Mouse (Mus musculus) CH12F3 (cell line): ENCODE measurements around the gene Crxos.
"Not testable (repeated sequence)": the region's sequence is repeated elsewhere in the genome, so short reads cannot be mapped to it uniquely, and the experiment has no call there.

Source experiments
- in situ Hi-C: fragments of 300-500 bp; cut with MboI; formaldehyde crosslinking; loops from 2 replicates; pipeline ENCODE4 v1.14.3; 2020; ENCODE audit warnings: low sequenced_read_pairs

Gene Crxos

GRCm38 (mm10) chr7:15882317-15882716 is at the start of gene Crxos:
TSS of gene Crxos (plus strand) at chr7:15882617.
- in situ Hi-C loops: no loop called here

GRCm38 (mm10) chr7:15839578-15839977 is 42.8 kb upstream of the Crxos start, which contains the start of gene Obox6:
TSS of gene Obox6 (minus strand) at chr7:15839678.
- in situ Hi-C loops: no loop called here

GRCm38 (mm10) chr7:15859657-15860056 is 22.8 kb upstream of the Crxos start:
- in situ Hi-C loops: no loop called here

- in situ Hi-C loops: no loop called here
These were observed 18.3 kb upstream of the Crxos start for GRCm38 (mm10) chr7:15864104-15864503.

- in situ Hi-C loops: no loop called here
These were observed 2.7 kb upstream of the Crxos start, which contains the start of gene Crx for GRCm38 (mm10) chr7:15879756-15880155. TSS of gene Crx (minus strand) at chr7:15879968.

- in situ Hi-C loops: no loop called here
These were observed 1.0 kb upstream of the Crxos start for GRCm38 (mm10) chr7:15881388-15881787.

GRCm38 (mm10) chr7:15881831-15882230 is 586 bp upstream of the Crxos start:
- in situ Hi-C loops: no loop called here

- in situ Hi-C loops: no loop called here
These were observed 1.7 kb downstream of the Crxos start for GRCm38 (mm10) chr7:15884127-15884526.

- in situ Hi-C loops: no loop called here
These were observed 11.8 kb downstream of the Crxos start for GRCm38 (mm10) chr7:15894251-15894650.

- in situ Hi-C loops: no loop called here
These were observed 19.1 kb downstream of the Crxos start for GRCm38 (mm10) chr7:15901366-15902048.

GRCm38 (mm10) chr7:15905861-15906260 is 23.4 kb downstream of the Crxos start:
- in situ Hi-C loops: no loop called here

GRCm38 (mm10) chr7:15906602-15907001 is 24.2 kb downstream of the Crxos start:
- in situ Hi-C loops: no loop called here

GRCm38 (mm10) chr7:15907971-15908590 is 25.7 kb downstream of the Crxos start:
- in situ Hi-C loops: no loop called here

GRCm38 (mm10) chr7:15910521-15910920 is 28.1 kb downstream of the Crxos start:
- in situ Hi-C loops: no loop called here

GRCm38 (mm10) chr7:15912183-15912582 is 29.8 kb downstream of the Crxos start:
- in situ Hi-C loops: no loop called here

- in situ Hi-C loops: no loop called here
These were observed 31.8 kb downstream of the Crxos start for GRCm38 (mm10) chr7:15914252-15914651.

GRCm38 (mm10) chr7:15914751-15915150 is 32.3 kb downstream of the Crxos start:
- in situ Hi-C loops: no loop called here

- in situ Hi-C loops: not testable (repeated sequence)
These were observed 33.3 kb downstream of the Crxos start for GRCm38 (mm10) chr7:15915695-15916094.

- in situ Hi-C loops: no loop called here
These were observed 33.8 kb downstream of the Crxos start for GRCm38 (mm10) chr7:15916134-15916723.

- in situ Hi-C loops: no loop called here
These were observed 34.6 kb downstream of the Crxos start for GRCm38 (mm10) chr7:15916996-15917395.

GRCm38 (mm10) chr7:15918371-15918770 is 36.0 kb downstream of the Crxos start:
- in situ Hi-C loops: no loop called here

GRCm38 (mm10) chr7:15919947-15920346 is 37.5 kb downstream of the Crxos start:
- in situ Hi-C loops: no loop called here
